Mouse (Mus musculus): ENCODE data around the gene Eif4ebp2.
A peak's percentile ranks its signal among the peaks of the same experiment; 100 is the strongest.

DNA sequence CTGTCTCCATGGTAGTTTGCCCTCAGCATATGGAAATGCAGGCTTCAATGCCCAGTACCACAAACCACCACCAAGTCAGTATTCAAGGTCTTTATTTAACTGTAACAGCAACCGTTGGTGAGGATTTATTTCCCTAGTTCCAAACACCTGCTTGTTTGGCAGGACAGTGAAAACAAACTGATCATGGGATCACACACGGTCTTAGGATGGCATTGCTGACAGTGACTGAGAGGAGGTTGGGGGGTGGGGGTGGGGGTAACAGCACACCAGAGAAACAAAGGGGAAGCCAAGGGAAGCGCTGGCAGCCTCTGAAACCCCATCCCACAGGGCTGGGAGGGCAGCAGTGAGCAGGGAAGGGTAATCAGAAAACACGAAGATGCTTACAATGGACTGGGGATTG, 24.0 kb downstream of the Eif4ebp2 start:
- TF ChIP-seq TCF12 (IDR thresholded peaks at IDR 0.05; ENCODE audit: insufficient read depth, poor library complexity, severe bottlenecking) (no peak), POLR2A (IDR thresholded peaks at IDR 0.05; ENCODE audit: insufficient read length, low read depth) (no peak), MYOD1 (IDR thresholded peaks at IDR 0.05; ENCODE audit: control insufficient read depth in 1 of 3, insufficient read length in 2 of 3, low read depth in 2 of 3) (no peak), MAX (IDR thresholded peaks at IDR 0.05; ENCODE audit: low read depth) (no peak), SRF (IDR thresholded peaks at IDR 0.05; ENCODE audit: control insufficient read depth, insufficient read length, low read depth) (no peak), POLR2AphosphoS2 (IDR thresholded peaks at IDR 0.05; ENCODE audit: insufficient read length, low read depth) (no peak), CEBPB (IDR thresholded peaks at IDR 0.05; ENCODE audit: insufficient read depth, poor library complexity, severe bottlenecking) (no peak), MYOG (IDR thresholded peaks at IDR 0.05; ENCODE audit: control insufficient read depth in 1 of 3, insufficient read depth in 1 of 3, insufficient read length in 2 of 3, low read depth in 2 of 3) (peak in 1 of 3 experiments; percentile 3), USF1 (IDR thresholded peaks at IDR 0.05; ENCODE audit: low read depth) (no peak)
